Mouse (Mus musculus) forebrain, embryonic 16.5 days (tissue): ENCODE measurements around the gene Syne2. TPM values are rescaled to one million over a fixed set of nuclear protein-coding genes. Genes with fewer than 3 reads are reported as not detected.

ENCODE experiments used
- ATAC-seq: fragments of 200-750 bp; cut with Nextera tagmentation; 2 replicates; pipeline ENCODE4 v1.8.0; 2017; ENCODE audit warnings: mild to moderate bottlenecking, moderate library complexity
- H3K27ac ChIP-seq: fragments of 300-500 bp; sonication (generic); 2 replicates; pipeline ENCODE4 v1.5.1; 2014; ENCODE audit warnings: low read length, control low read depth
- H3K27me3 ChIP-seq: fragments of 300-500 bp; sonication (generic); replicated peaks from 2 replicates; pipeline ENCODE4 v1.6.1; 2014; ENCODE audit warnings: low read length; ENCODE audit not compliant: control insufficient read depth, insufficient read depth
- H3K36me3 ChIP-seq: fragments of 300-500 bp; sonication (generic); 2 replicates; pipeline ENCODE4 v1.6.1; 2014; ENCODE audit not compliant: control insufficient read depth, insufficient read depth
- H3K4me1 ChIP-seq: fragments of 300-500 bp; sonication (generic); replicated peaks from 2 replicates; pipeline ENCODE4 v1.6.1; 2014; ENCODE audit warnings: low read length; ENCODE audit not compliant: control insufficient read depth, insufficient read depth
- H3K4me2 ChIP-seq: fragments of 300-500 bp; sonication (generic); 2 replicates; pipeline ENCODE4 v1.6.1; 2014; ENCODE audit warnings: mild to moderate bottlenecking, low read length, control low read depth
- H3K4me3 ChIP-seq: fragments of 300-500 bp; sonication (generic); replicated peaks from 2 replicates; pipeline ENCODE4 v1.5.1; 2014; ENCODE audit warnings: mild to moderate bottlenecking, low read length, control low read depth
- H3K9ac ChIP-seq: fragments of 300-500 bp; sonication (generic); replicated peaks from 2 replicates; pipeline ENCODE4 v1.6.1; 2014; ENCODE audit warnings: low read depth, low read length, control low read depth
- H3K9me3 ChIP-seq: fragments of 300-500 bp; sonication (generic); 2 replicates; pipeline ENCODE4 v1.6.1; 2016; ENCODE audit warnings: low read length; ENCODE audit not compliant: control insufficient read depth
- WGBS: fragments of 180-500 bp; shearing (Covaris S2); extraction: QIAGEN DNeasy Blood & Tissue Kit; methylation state at CpG from one replicate; pipeline ENCODE4 v1.1.7; 2014; 5-methylcytosine and 5-hydroxymethylcytosine counted together
- polyA plus RNA-seq: library from polyadenylated mRNA; unstranded; fragments of >200 nt; fragmentation: Nextera tagmentation; extraction: Ambion mirVana; gene quantifications from 2 replicates; pipeline ENCODE4 v1.2.1, GENCODE M21; 2015

The Syne2 gene
- polyA plus RNA-seq, 1 experiment from 2014 or later: 110 TPM

- Histone ChIP-seq H3K9ac (no peak overlapping the region), H3K27ac (no peak overlapping the region), H3K4me1 (no peaks in the 10 kb centered on the region), H3K4me3 (no peak overlapping the region), H3K27me3 (no peaks in the 10 kb centered on the region), H3K36me3 (peaks cover 7% of the 10 kb centered on the region), H3K9me3 (no peaks in the 10 kb centered on the region), H3K4me2 (no peak overlapping the region)
- 28% methylated on average over 2 of the region's 2 CpGs for WGBS
- no peak for ATAC-seq
Measured at GRCm38 (mm10) chr12:75995086-75995485, 177.2 kb downstream of the Syne2 start.

DNA sequence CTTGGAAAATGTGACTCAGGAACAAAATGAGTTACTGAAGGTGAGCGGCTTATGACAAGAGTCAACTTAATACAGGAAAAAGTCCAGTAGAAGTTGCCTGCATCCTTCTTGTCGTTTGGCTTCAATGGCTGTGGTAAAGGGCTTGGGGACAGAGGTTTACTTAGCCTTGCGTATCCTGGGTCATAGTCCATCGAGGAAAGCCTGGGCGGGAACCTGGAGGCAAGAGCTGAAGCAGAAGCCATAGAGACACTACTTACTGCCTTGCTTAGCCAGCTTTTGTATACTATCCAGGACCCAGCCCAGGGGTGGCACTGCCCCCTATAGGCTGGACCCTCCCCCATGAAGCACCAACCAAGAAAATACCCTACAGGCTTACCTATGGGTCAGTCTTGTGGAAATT lies 179.6 kb downstream of the Syne2 start:
- no peak overlapping the region for H3K4me3 ChIP-seq
- H3K9me3 ChIP-seq: no peaks in the 10 kb centered on the region
- 94% methylated on average over 5 of the region's 5 CpGs for WGBS
- H3K4me1 ChIP-seq: no peaks in the 10 kb centered on the region
- H3K9ac ChIP-seq: no peak overlapping the region
- no peak overlapping the region for H3K27ac ChIP-seq
- no peak for ATAC-seq
- H3K27me3 ChIP-seq: no peaks in the 10 kb centered on the region
- H3K4me2 ChIP-seq: no peak overlapping the region
- peaks cover 5% of the 10 kb centered on the region for H3K36me3 ChIP-seq

DNA sequence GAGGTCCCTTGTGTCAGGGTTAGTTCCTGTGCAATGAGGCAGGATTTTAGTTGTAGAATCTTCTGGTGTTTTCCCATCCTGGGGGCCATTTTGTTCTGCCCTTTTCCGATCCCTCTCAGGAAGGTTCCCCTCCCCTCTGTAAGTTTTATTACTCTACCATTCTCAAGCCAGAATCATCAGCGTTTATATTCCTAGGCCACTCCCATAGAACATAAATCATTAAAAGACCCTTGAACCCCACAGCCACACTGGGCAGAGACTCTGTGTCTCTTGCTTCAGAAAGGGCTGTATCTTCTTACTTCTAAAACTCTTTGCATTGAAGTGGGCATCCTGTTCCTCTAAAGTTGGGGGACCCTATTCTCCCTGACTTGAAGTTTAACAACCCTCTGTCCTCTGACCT lies 180.5 kb downstream of the Syne2 start:
- no peak overlapping the region for H3K27ac ChIP-seq
- no peak overlapping the region for H3K4me3 ChIP-seq
- ATAC-seq: no peak
- peaks cover 8% of the 10 kb centered on the region for H3K36me3 ChIP-seq
- H3K4me2 ChIP-seq: no peak overlapping the region
- 89% methylated on average over 2 of the region's 2 CpGs for WGBS
- H3K27me3 ChIP-seq: no peaks in the 10 kb centered on the region
- H3K9ac ChIP-seq: no peak overlapping the region
- H3K4me1 ChIP-seq: no peaks in the 10 kb centered on the region
- H3K9me3 ChIP-seq: no peaks in the 10 kb centered on the region

- 0 out of 2 replicates have a peak, but pooled peaks have one; percentile 38 for ATAC-seq
- H3K4me2 ChIP-seq: no peak overlapping the region
- H3K27me3 ChIP-seq: no peaks in the 10 kb centered on the region
- H3K4me3 ChIP-seq: no peak overlapping the region
- no peaks in the 10 kb centered on the region for H3K9me3 ChIP-seq
- H3K36me3 ChIP-seq: peaks cover 14% of the 10 kb centered on the region; the same call in 1 of the 2 replicates
- no peaks in the 10 kb centered on the region for H3K4me1 ChIP-seq
- no peak overlapping the region for H3K27ac ChIP-seq
- H3K9ac ChIP-seq: no peak overlapping the region
- 42% methylated on average over 9 of the region's 9 CpGs for WGBS
Measured at GRCm38 (mm10) chr12:76004697-76005249, 186.8 kb downstream of the Syne2 start.

DNA sequence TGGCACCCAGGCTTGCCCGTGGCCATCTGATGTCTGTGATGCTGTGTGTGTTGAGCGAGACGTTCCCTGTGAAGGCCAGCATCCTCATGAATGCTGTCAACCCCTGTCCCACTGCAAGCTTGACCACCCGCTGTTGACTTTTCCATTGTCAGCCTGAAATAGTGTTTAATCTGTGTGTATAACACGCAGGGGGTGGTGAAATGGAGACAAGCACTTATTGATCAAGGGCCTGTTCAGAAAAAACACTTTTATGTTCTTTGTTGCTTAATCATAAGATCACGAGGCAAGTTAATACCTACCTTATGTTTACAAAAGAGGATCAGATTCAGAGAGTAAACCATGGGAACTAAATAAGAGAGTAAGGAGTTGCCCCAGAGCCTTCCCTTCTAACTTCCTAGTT lies 191.1 kb downstream of the Syne2 start:
- H3K9ac ChIP-seq: no peak overlapping the region
- no peak overlapping the region for H3K4me2 ChIP-seq
- no peak overlapping the region for H3K27ac ChIP-seq
- no peak for ATAC-seq
- 73% methylated on average over 6 of the region's 6 CpGs for WGBS
- no peaks in the 10 kb centered on the region for H3K27me3 ChIP-seq
- H3K36me3 ChIP-seq: peaks cover 5% of the 10 kb centered on the region; the same call in 1 of the 2 replicates
- no peak overlapping the region for H3K4me3 ChIP-seq
- no peaks in the 10 kb centered on the region for H3K9me3 ChIP-seq
- no peaks in the 10 kb centered on the region for H3K4me1 ChIP-seq

- H3K9ac ChIP-seq: no peak overlapping the region
- H3K36me3 ChIP-seq: peaks cover 5% of the 10 kb centered on the region; the same call in 1 of the 2 replicates
- no peaks in the 10 kb centered on the region for H3K27me3 ChIP-seq
- no peak overlapping the region for H3K4me3 ChIP-seq
- no peak for ATAC-seq
- no peak overlapping the region for H3K4me2 ChIP-seq
- no peaks in the 10 kb centered on the region for H3K4me1 ChIP-seq
- no peak overlapping the region for H3K27ac ChIP-seq
- 91% methylated on average over 3 of the region's 4 CpGs for WGBS
- no peaks in the 10 kb centered on the region for H3K9me3 ChIP-seq
Measured at GRCm38 (mm10) chr12:76012789-76013188, 194.9 kb downstream of the Syne2 start.

GRCm38 (mm10) chr12:76013480-76013879 lies 195.5 kb downstream of the Syne2 start:
- ATAC-seq: no peak
- Histone ChIP-seq H3K4me3 (no peak overlapping the region), H3K4me1 (no peaks in the 10 kb centered on the region), H3K27ac (no peak overlapping the region), H3K36me3 (peaks cover 9% of the 10 kb centered on the region; the same call in 1 of the 2 replicates), H3K27me3 (no peaks in the 10 kb centered on the region), H3K9ac (no peak overlapping the region), H3K9me3 (no peaks in the 10 kb centered on the region), H3K4me2 (no peak overlapping the region)
- 13% methylated on average over 4 of the region's 4 CpGs for WGBS

DNA sequence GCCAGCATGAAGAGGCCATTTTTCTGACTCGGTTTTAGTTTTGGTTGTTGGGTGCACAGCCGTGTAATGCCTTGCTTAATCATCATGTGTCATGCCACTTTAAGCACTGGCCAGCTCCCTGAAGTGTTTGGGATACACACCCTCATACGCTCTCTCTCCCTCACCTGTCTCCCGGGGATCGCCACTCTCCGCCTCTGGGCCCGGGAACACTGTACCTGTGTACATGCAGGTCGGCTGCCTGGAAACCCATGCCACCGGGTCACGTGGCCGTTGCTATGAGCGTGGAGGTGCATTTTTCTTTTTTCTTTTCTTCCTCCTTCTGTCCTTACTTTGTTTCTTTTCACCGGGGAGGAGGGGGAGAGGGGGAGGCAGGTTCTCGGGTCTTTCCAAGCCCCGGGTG lies 197.1 kb downstream of the Syne2 start:
- 78% methylated on average over 15 of the region's 15 CpGs for WGBS

DNA sequence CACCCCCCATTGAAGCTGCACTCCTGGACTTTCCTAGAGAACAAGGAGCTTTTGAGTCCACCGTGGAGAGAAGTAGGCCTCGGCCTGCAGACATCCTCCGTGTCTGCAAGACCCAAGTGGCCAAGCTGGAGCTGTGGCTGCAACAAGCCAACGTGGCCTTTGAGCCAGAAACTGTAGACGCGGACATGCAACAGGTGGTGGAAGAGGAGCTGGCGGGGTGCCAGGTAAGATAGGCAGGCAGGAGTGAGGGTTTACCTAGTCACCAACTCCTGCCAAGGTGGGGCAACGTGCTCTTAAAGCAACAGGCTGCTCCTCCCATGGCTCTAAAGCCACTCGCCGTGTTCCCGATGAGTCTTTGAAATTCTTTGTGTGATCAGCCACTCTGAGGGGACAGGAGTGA lies 197.6 kb downstream of the Syne2 start:
- H3K36me3 ChIP-seq: peaks cover 9% of the 10 kb centered on the region; the same call in 1 of the 2 replicates
- H3K4me3 ChIP-seq: no peak overlapping the region
- no peaks in the 10 kb centered on the region for H3K4me1 ChIP-seq
- H3K27ac ChIP-seq: no peak overlapping the region
- no peaks in the 10 kb centered on the region for H3K27me3 ChIP-seq
- H3K4me2 ChIP-seq: no peak overlapping the region
- 77% methylated on average over 11 of the region's 11 CpGs for WGBS
- no peak overlapping the region for H3K9ac ChIP-seq
- ATAC-seq: no peak
- H3K9me3 ChIP-seq: no peaks in the 10 kb centered on the region

More for the DNA sequence above, 197.1 kb downstream of the Syne2 start:
- no peaks in the 10 kb centered on the region for H3K4me1 ChIP-seq
- peaks cover 7% of the 10 kb centered on the region; the same call in 1 of the 2 replicates for H3K36me3 ChIP-seq
- H3K9ac ChIP-seq: no peak overlapping the region
- no peak for ATAC-seq
- H3K27me3 ChIP-seq: no peaks in the 10 kb centered on the region
- no peak overlapping the region for H3K4me2 ChIP-seq
- no peaks in the 10 kb centered on the region for H3K9me3 ChIP-seq
- no peak overlapping the region for H3K27ac ChIP-seq
- no peak overlapping the region for H3K4me3 ChIP-seq
